ENCODE assay signal across 9 mouse cellular contexts in the genomic region with DNA sequence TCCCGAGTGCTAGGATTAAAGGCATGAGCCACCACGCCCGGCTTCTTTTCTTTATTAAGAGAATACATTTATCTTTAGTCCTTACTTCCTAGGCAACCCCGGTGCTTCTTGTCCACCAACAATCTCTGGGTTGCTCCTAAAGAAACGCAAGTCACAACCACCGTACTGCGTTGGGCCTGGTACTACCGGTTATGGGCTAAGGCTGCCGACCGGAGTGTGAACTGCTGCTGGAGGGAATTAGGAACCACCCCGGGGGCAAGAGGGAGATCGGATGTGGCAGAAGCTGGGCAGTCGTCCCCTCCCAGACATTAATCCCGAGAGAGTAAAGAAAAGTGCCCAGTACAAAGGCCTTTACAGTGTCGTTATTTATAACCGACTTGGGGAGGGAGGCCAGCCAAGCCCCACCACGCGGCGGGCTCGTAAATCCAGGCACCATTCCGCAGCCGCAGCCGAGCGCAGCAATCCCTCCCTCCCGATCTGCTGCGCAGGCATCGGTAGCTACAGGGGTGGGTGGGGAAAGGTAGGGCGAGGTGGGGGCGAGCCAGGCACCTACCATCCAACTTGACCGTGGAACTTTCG. TPM values are rescaled to one million over a fixed set of nuclear protein-coding genes. Genes with fewer than 3 reads are reported as not detected.
DNase-seq lines count a peak whose midpoint lies in the region; ATAC-seq and TF ChIP-seq lines count a peak whose summit lies in the region.
"Had no signal": no experiment of that assay in that cellular context is flagged by ENCODE, and none has a peak within 500 bp of the region (broad histone marks: within the 10 kb centered on the region; RNA-seq: fewer than 3 reads in every experiment).

No protein-coding gene starts in this region.

- H3K4me3 ChIP-seq in embryonic facial prominence, embryonic 10.5 days: peak overlapping the region; percentile 50
- H3K4me3 ChIP-seq in hindbrain, embryonic 15.5 days: peak overlapping the region; percentile 29
- 0 out of 4 replicates have a peak overlapping the region, but pooled peaks of 1 of the 2 experiments have one; percentile 8 for H3K4me3 ChIP-seq in liver, embryonic 14.5 days (ENCODE audit: insufficient read depth in 1 of 2, low read depth in 2 of 2, low read length in 2 of 2)
- no peak overlapping the region for H3K4me3 ChIP-seq in cerebellum, adult 2 months (replicated peaks; ENCODE audit: insufficient read depth, low read depth, low read length)
- H3K4me3 ChIP-seq: myocyte had no signal

- no peak for TF ChIP-seq CTCF in liver, embryonic 14.5 days (IDR thresholded peaks at IDR 0.05; ENCODE audit: low read depth)
- no peak for TF ChIP-seq CTCF in cerebellum, adult 2 months (IDR thresholded peaks at IDR 0.05; ENCODE audit: borderline replicate concordance, insufficient read depth, low read depth, low read length)

- DNase-seq in Muller cell, postnatal 12 days (ENCODE audit: inconsistent ontology term): peak; percentile 62
- peak; percentile 63 for DNase-seq in embryonic facial prominence, embryonic 10.5 days (ENCODE audit: low spot score)
- DNase-seq in liver, embryonic 14.5 days (ENCODE audit: low read depth in 3 of 3, low spot score in 3 of 3): no peak
- DNase-seq in cerebellum, adult 2 months: no peak
- no peak for DNase-seq in left cerebral cortex, adult 8-10 months (ENCODE audit: low spot score in 2 of 2)
- no peak for DNase-seq in spleen, postnatal 36 days (ENCODE audit: low spot score in 2 of 2)
- DNase-seq in thymus, postnatal 0 days (ENCODE audit: low spot score): no peak

- 2% methylated on average over 31 of the region's 31 CpGs for WGBS in embryonic facial prominence, embryonic 10.5 days
- WGBS in hindbrain, embryonic 15.5 days: 2% methylated on average over 31 of the region's 31 CpGs
- 4% methylated on average over 31 of the region's 31 CpGs for WGBS in liver, embryonic 14.5 days (ENCODE audit: insufficient replicate concordance)
- 11% methylated on average over 31 of the region's 31 CpGs for WGBS in cerebellum, adult 2 months

- no peak overlapping the region; the same call in 1 of the 2 replicates for H3K27ac ChIP-seq in embryonic facial prominence, embryonic 10.5 days (replicated peaks)
- no peak overlapping the region for H3K27ac ChIP-seq in hindbrain, embryonic 15.5 days (replicated peaks)
- no peak overlapping the region for H3K27ac ChIP-seq in liver, embryonic 14.5 days
- H3K27ac ChIP-seq in cerebellum, adult 2 months (ENCODE audit: insufficient read depth, low read length): no peak overlapping the region

- no peak for TF ChIP-seq POLR2A in cerebellum, adult 2 months (IDR thresholded peaks at IDR 0.05; ENCODE audit: borderline replicate concordance, insufficient read depth, low read length)

- H3K4me2 ChIP-seq in hindbrain, embryonic 15.5 days: peak overlapping the region; percentile 56
- H3K4me2 ChIP-seq in liver, embryonic 14.5 days (ENCODE audit: low read depth): peak overlapping the region; percentile 28; the same call in 1 of the 2 replicates

- no peak for TF ChIP-seq EP300 in liver, embryonic 14.5 days (IDR thresholded peaks at IDR 0.05; ENCODE audit: low read depth)

- H3K27me3 ChIP-seq in embryonic facial prominence, embryonic 10.5 days (replicated peaks; ENCODE audit: low read depth, poor library complexity, severe bottlenecking): peaks cover 89% of the 10 kb centered on the region
- peaks cover 70% of the 10 kb centered on the region for H3K27me3 ChIP-seq in hindbrain, embryonic 15.5 days
- peaks cover 87% of the 10 kb centered on the region for H3K27me3 ChIP-seq in liver, embryonic 14.5 days (ENCODE audit: control insufficient read depth, insufficient read depth, low read length)
- H3K27me3 ChIP-seq in cerebellum, adult 2 months (ENCODE audit: control insufficient read depth, insufficient read depth, low read length): no peaks in the 10 kb centered on the region

- peak overlapping the region; percentile 30; the same call in 1 of the 2 replicates for H3K9ac ChIP-seq in hindbrain, embryonic 15.5 days
- no peak overlapping the region for H3K9ac ChIP-seq in liver, embryonic 14.5 days (replicated peaks)

- peaks cover 79% of the 10 kb centered on the region for H3K4me1 ChIP-seq in embryonic facial prominence, embryonic 10.5 days
- peaks cover 35% of the 10 kb centered on the region for H3K4me1 ChIP-seq in hindbrain, embryonic 15.5 days (replicated peaks)
- peaks cover 0 to 4% of the 10 kb centered on the region in 2 experiments; a peak in 1 of 4 replicates for H3K4me1 ChIP-seq in liver, embryonic 14.5 days (replicated peaks; ENCODE audit: control insufficient read depth in 2 of 2, insufficient read depth in 2 of 2, low read length in 1 of 2)
- H3K4me1 ChIP-seq in cerebellum, adult 2 months (ENCODE audit: control insufficient read depth, insufficient read depth, low read length): no peaks in the 10 kb centered on the region

- no peaks in the 10 kb centered on the region for H3K9me3 ChIP-seq in embryonic facial prominence, embryonic 10.5 days
- H3K9me3 ChIP-seq in hindbrain, embryonic 15.5 days: no peaks in the 10 kb centered on the region
- H3K9me3 ChIP-seq in liver, embryonic 14.5 days (ENCODE audit: control insufficient read depth, low read length): no peaks in the 10 kb centered on the region

- no peak for ATAC-seq in hindbrain, embryonic 15.5 days (ENCODE audit: low FRiP score, low read depth)
- no peak for ATAC-seq in liver, embryonic 14.5 days (ENCODE audit: insufficient read depth)

- H3K36me3 ChIP-seq in embryonic facial prominence, embryonic 10.5 days (replicated peaks): no peaks in the 10 kb centered on the region
- H3K36me3 ChIP-seq in hindbrain, embryonic 15.5 days: no peaks in the 10 kb centered on the region
- H3K36me3 ChIP-seq in liver, embryonic 14.5 days (replicated peaks; ENCODE audit: control insufficient read depth, insufficient read depth, low read depth): no peaks in the 10 kb centered on the region

RNA-seq across cellular contexts. Expression of a gene that starts 6.6 kb away (rescaled TPM):
- 2.1 and 2.8 TPM in 2 replicates for polyA plus RNA-seq in embryonic facial prominence, embryonic 10.5 days (2016; fragmentation: Nextera tagmentation; extraction: Ambion mirVana)
- 0.16 and 0.29 TPM in 2 replicates for polyA plus RNA-seq in hindbrain, embryonic 15.5 days (2015; fragmentation: Nextera tagmentation; extraction: Ambion mirVana)
- 0.56 and 0.67 TPM in 2 replicates for polyA plus RNA-seq in liver, embryonic 14.5 days (2012; rRNA removed)
- polyA plus RNA-seq in liver, embryonic 14.5 days (2014; fragmentation: Nextera tagmentation; extraction: Ambion mirVana): 0.06 and 0.10 TPM in 2 replicates
- 26.3 and 29.5 TPM in 2 replicates for polyA plus RNA-seq in cerebellum, adult 2 months (2012; rRNA removed)
- total RNA-seq in left cerebral cortex, adult 8-10 months (2022): 10 to 100 TPM in 3 of 4 experiments, 1 to 10 TPM in 1; 9.5 to 11.6 (median 10.2) TPM
- 0.30 and 0.35 TPM in 2 replicates for polyA plus RNA-seq in thymus, postnatal 0 days (2015; fragmentation: Nextera tagmentation; extraction: Ambion mirVana)

RNA-seq across cellular contexts. Expression of a gene that starts 41.6 kb away (rescaled TPM):
- 142 and 143 TPM in 2 replicates for polyA plus RNA-seq in embryonic facial prominence, embryonic 10.5 days (2016; fragmentation: Nextera tagmentation; extraction: Ambion mirVana)
- polyA plus RNA-seq in hindbrain, embryonic 15.5 days (2015; fragmentation: Nextera tagmentation; extraction: Ambion mirVana): 101 and 103 TPM in 2 replicates
- polyA plus RNA-seq in liver, embryonic 14.5 days (2012; rRNA removed): 35.3 and 43.4 TPM in 2 replicates
- polyA plus RNA-seq in liver, embryonic 14.5 days (2014; fragmentation: Nextera tagmentation; extraction: Ambion mirVana): 45.3 and 55.7 TPM in 2 replicates
- 77.6 and 81.9 TPM in 2 replicates for polyA plus RNA-seq in cerebellum, adult 2 months (2012; rRNA removed)
- 10 to 100 TPM; 59.8 to 68.7 (median 65.7) TPM for total RNA-seq in left cerebral cortex, adult 8-10 months (2022)
- polyA plus RNA-seq in thymus, postnatal 0 days (2015; fragmentation: Nextera tagmentation; extraction: Ambion mirVana): 119 and 123 TPM in 2 replicates

Comparison
In these comparisons a context has a peak if more than half of its experiments do, and no peak if none do; other contexts are left out.
1. DNase-seq: peak in Muller cell, postnatal 12 days (single experiment) and embryonic facial prominence, embryonic 10.5 days (single experiment); none in liver, embryonic 14.5 days (0 of 3), cerebellum, adult 2 months (0 of 2), left cerebral cortex, adult 8-10 months (0 of 2), spleen, postnatal 36 days (0 of 2) and thymus, postnatal 0 days (single experiment).